Mouse (Mus musculus) ES-E14 (cell line): ENCODE results near the gene Cyth1. TPM values are rescaled to one million over a fixed set of nuclear protein-coding genes. Genes with fewer than 3 reads are reported as not detected.

ENCODE experiments used
- DNase-seq: peaks from one replicate; pipeline ENCODE4 v3.0.0-alpha.2; 2013; ENCODE audit warnings: low read depth, low spot score
- H3K27ac ChIP-seq: 2 replicates; pipeline ENCODE4 v1.5.1; 2012; ENCODE audit warnings: low read depth, mild to moderate bottlenecking, low read length, moderate library complexity, mixed read lengths; ENCODE audit not compliant: poor library complexity, insufficient read depth, severe bottlenecking
- H3K36me3 ChIP-seq: 2 replicates; pipeline ENCODE4 v1.6.1; 2012; ENCODE audit warnings: mild to moderate bottlenecking, low read length, moderate library complexity, mixed read lengths; ENCODE audit not compliant: control insufficient read depth, poor library complexity, insufficient read depth, severe bottlenecking
- H3K4me1 ChIP-seq, 2 experiments: fragments of 150-350 bp in 1 of 2; sonication (generic) in 1 of 2; 2 replicates each; pipeline ENCODE4 v1.6.1; 2012; ENCODE audit warnings: low read length in 2 of 2, mild to moderate bottlenecking in 1 of 2, mixed read lengths in 1 of 2; ENCODE audit not compliant: control insufficient read depth in 2 of 2, insufficient read depth in 2 of 2, poor library complexity in 1 of 2
- H3K4me3 ChIP-seq, 2 experiments: fragments of 150-350 bp in 1 of 2; sonication (generic) in 1 of 2; 2 replicates each; pipeline ENCODE4 v1.5.1; 2012; ENCODE audit warnings: low read length in 2 of 2, low read depth in 1 of 2, mild to moderate bottlenecking in 1 of 2, mixed read lengths in 1 of 2; ENCODE audit not compliant: insufficient read depth in 1 of 2, poor library complexity in 1 of 2, severe bottlenecking in 1 of 2
- H3K9ac ChIP-seq: 2 replicates; pipeline ENCODE4 v1.6.1; 2012; ENCODE audit warnings: low read depth, mild to moderate bottlenecking, low read length, mixed read lengths; ENCODE audit not compliant: poor library complexity, insufficient read depth, severe bottlenecking
- H3K9me3 ChIP-seq: fragments of 150-350 bp; sonication (generic); 2 replicates; pipeline ENCODE4 v1.6.1; 2012; ENCODE audit warnings: low read depth, mild to moderate bottlenecking, low read length; ENCODE audit not compliant: control insufficient read depth, insufficient read depth
- CHD2 ChIP-seq: IDR thresholded peaks from 2 replicates; pipeline ENCODE4 v1.6.1; 2014; ENCODE audit warnings: mild to moderate bottlenecking, low read depth, low read length, inconsistent platforms
- HCFC1 ChIP-seq: IDR thresholded peaks from 2 replicates; pipeline ENCODE4 v1.6.1; 2012; ENCODE audit warnings: low read length, inconsistent platforms, borderline replicate concordance; ENCODE audit not compliant: insufficient read depth
- MAFK ChIP-seq: IDR thresholded peaks from 2 replicates; pipeline ENCODE4 v1.6.1; 2014; ENCODE audit warnings: mild to moderate bottlenecking, low read depth, low read length, inconsistent platforms; ENCODE audit not compliant: insufficient read depth
- ZC3H11A ChIP-seq: IDR thresholded peaks from 2 replicates; pipeline ENCODE4 v1.6.1; 2012; ENCODE audit warnings: low read depth, mild to moderate bottlenecking, inconsistent platforms, low read length, borderline replicate concordance
- ZNF384 ChIP-seq: IDR thresholded peaks from 2 replicates; pipeline ENCODE4 v1.6.1; 2012; ENCODE audit warnings: low read depth, low read length, inconsistent platforms
- in situ Hi-C, 2 experiments: fragments of 600-800 bp; cut with MboI; formaldehyde crosslinking; loops; one replicate each; pipeline ENCODE4 v1.15.1; 2025; ENCODE audit warnings: low sequenced_read_pairs in 2 of 2, inconsistent platforms in 1 of 2; ENCODE audit not compliant: unreplicated experiment in 2 of 2
- total RNA-seq: library from RNA; depleted of rRNA; stranded (reverse); fragments of 300-350 nt; gene quantifications from 2 replicates; pipeline ENCODE4 v1.2.3, GENCODE M21; 2012

Cyth1 gene
- total RNA-seq, 1 experiment: 6.3 TPM

- no peak overlapping the region for H3K9ac ChIP-seq
- H3K27ac ChIP-seq: no peak overlapping the region
- no peaks in the 10 kb centered on the region for H3K4me1 ChIP-seq
- no peak for DNase-seq
- H3K36me3 ChIP-seq: no peaks in the 10 kb centered on the region
- TF ChIP-seq MAFK (no peak), HCFC1 (no peak), ZNF384 (no peak), ZC3H11A (no peak), CHD2 (no peak)
- H3K9me3 ChIP-seq: no peaks in the 10 kb centered on the region
- H3K4me3 ChIP-seq: no peak overlapping the region
- in situ Hi-C loops: no loop called here
Observed at GRCm38 (mm10) chr11:118174752-118175151, 73.6 kb downstream of the Cyth1 start.

GRCm38 (mm10) chr11:118172768-118173167, 75.6 kb downstream of the Cyth1 start:
- Histone ChIP-seq H3K4me3 (no peak overlapping the region), H3K36me3 (no peaks in the 10 kb centered on the region), H3K9me3 (no peaks in the 10 kb centered on the region), H3K4me1 (no peaks in the 10 kb centered on the region), H3K27ac (no peak overlapping the region), H3K9ac (no peak overlapping the region)
- DNase-seq: no peak
- TF ChIP-seq CHD2: no peak
- no peak for TF ChIP-seq HCFC1
- no peak for TF ChIP-seq ZNF384
- TF ChIP-seq ZC3H11A: no peak
- no peak for TF ChIP-seq MAFK
- in situ Hi-C loops: no loop called here

- no peak for TF ChIP-seq CHD2
- no peak for TF ChIP-seq MAFK
- no peak for TF ChIP-seq ZNF384
- TF ChIP-seq ZC3H11A: no peak
- TF ChIP-seq HCFC1: no peak
- in situ Hi-C loops: no loop called here
- H3K36me3 ChIP-seq: no peaks in the 10 kb centered on the region
Observed at GRCm38 (mm10) chr11:118170333-118170732, 78.1 kb downstream of the Cyth1 start.

GRCm38 (mm10) chr11:118168714-118169113, 79.7 kb downstream of the Cyth1 start:
- Histone ChIP-seq H3K9ac (no peak overlapping the region), H3K36me3 (no peaks in the 10 kb centered on the region), H3K9me3 (no peaks in the 10 kb centered on the region), H3K27ac (no peak overlapping the region), H3K4me3 (no peak overlapping the region), H3K4me1 (no peaks in the 10 kb centered on the region)
- no peak for DNase-seq
- TF ChIP-seq HCFC1 (no peak), MAFK (no peak), ZNF384 (no peak), CHD2 (no peak)
- in situ Hi-C loops: no loop called here

More at GRCm38 (mm10) chr11:118170333-118170732, 78.1 kb downstream of the Cyth1 start:
- no peak for DNase-seq
- no peak overlapping the region for H3K4me3 ChIP-seq
- H3K9ac ChIP-seq: no peak overlapping the region
- H3K9me3 ChIP-seq: no peaks in the 10 kb centered on the region
- H3K4me1 ChIP-seq: no peaks in the 10 kb centered on the region
- no peak overlapping the region for H3K27ac ChIP-seq

GRCm38 (mm10) chr11:118166626-118167025, 81.8 kb downstream of the Cyth1 start:
- in situ Hi-C loops: no loop called here
- Histone ChIP-seq H3K4me1 (no peaks in the 10 kb centered on the region), H3K27ac (no peak overlapping the region), H3K9ac (no peak overlapping the region), H3K4me3 (no peak overlapping the region), H3K9me3 (no peaks in the 10 kb centered on the region), H3K36me3 (no peaks in the 10 kb centered on the region)
- TF ChIP-seq HCFC1: no peak
- TF ChIP-seq CHD2: no peak
- no peak for TF ChIP-seq MAFK
- TF ChIP-seq ZNF384: no peak
- no peak for TF ChIP-seq ZC3H11A
- DNase-seq: no peak
